Mouse (Mus musculus) forebrain, embryonic 14.5 days (tissue): Measurements from ENCODE around the gene Olfm3. TPM values are rescaled to one million over a fixed set of nuclear protein-coding genes. Genes with fewer than 3 reads are reported as not detected.

ENCODE experiments used
- ATAC-seq: fragments of 200-750 bp; cut with Nextera tagmentation; 2 replicates; pipeline ENCODE4 v1.8.0; 2017; ENCODE audit warnings: mild to moderate bottlenecking, moderate library complexity
- DNase-seq: peaks from one replicate; pipeline ENCODE4 v3.0.0-alpha.2; 2015; ENCODE audit warnings: low spot score
- H3K27ac ChIP-seq: fragments of 300-500 bp; sonication (generic); 2 replicates; pipeline ENCODE4 v1.5.1; 2014; ENCODE audit warnings: low read depth, mild to moderate bottlenecking, control low read depth, low read length, moderate library complexity
- H3K27me3 ChIP-seq: fragments of 300-500 bp; sonication (generic); replicated peaks from 2 replicates; pipeline ENCODE4 v1.6.1; 2014; ENCODE audit warnings: low read length, control low read depth, mixed read lengths; ENCODE audit not compliant: control insufficient read depth, insufficient read depth
- H3K36me3 ChIP-seq: fragments of 300-500 bp; sonication (generic); 2 replicates; pipeline ENCODE4 v1.6.1; 2014; ENCODE audit warnings: low read length, control low read depth; ENCODE audit not compliant: control insufficient read depth, insufficient read depth
- H3K4me1 ChIP-seq: fragments of 300-500 bp; sonication (generic); 2 replicates; pipeline ENCODE4 v1.6.1; 2014; ENCODE audit warnings: antibody characterized with exemption, low read length, control low read depth; ENCODE audit not compliant: control insufficient read depth, insufficient read depth
- H3K4me2 ChIP-seq: fragments of 300-500 bp; sonication (generic); 2 replicates; pipeline ENCODE4 v1.6.1; 2014; ENCODE audit warnings: mild to moderate bottlenecking, control low read depth, low read length
- H3K4me3 ChIP-seq: fragments of 300-500 bp; sonication (generic); 2 replicates; pipeline ENCODE4 v1.5.1; 2014; ENCODE audit warnings: low read depth, low read length, control low read depth
- H3K9ac ChIP-seq: fragments of 300-500 bp; sonication (generic); 2 replicates; pipeline ENCODE4 v1.6.1; 2014; ENCODE audit warnings: mild to moderate bottlenecking, low read length, control low read depth, moderate library complexity
- H3K9me3 ChIP-seq: fragments of 300-500 bp; sonication (generic); replicated peaks from 2 replicates; pipeline ENCODE4 v1.6.1; 2016; ENCODE audit warnings: low read length, control low read depth, mixed read lengths; ENCODE audit not compliant: control insufficient read depth
- WGBS: fragments of 180-500 bp; shearing (Covaris S2); extraction: QIAGEN DNeasy Blood & Tissue Kit; methylation state at CpG from one replicate; pipeline ENCODE4 v1.1.7; 2014; 5-methylcytosine and 5-hydroxymethylcytosine counted together
- polyA plus RNA-seq: library from polyadenylated mRNA; unstranded; fragments of >200 nt; fragmentation: Nextera tagmentation; extraction: Ambion mirVana; gene quantifications from 2 replicates; pipeline ENCODE4 v1.2.1, GENCODE M21; 2014

The Olfm3 gene
- polyA plus RNA-seq, 1 experiment from 2014 or later: 4.4 TPM

DNA sequence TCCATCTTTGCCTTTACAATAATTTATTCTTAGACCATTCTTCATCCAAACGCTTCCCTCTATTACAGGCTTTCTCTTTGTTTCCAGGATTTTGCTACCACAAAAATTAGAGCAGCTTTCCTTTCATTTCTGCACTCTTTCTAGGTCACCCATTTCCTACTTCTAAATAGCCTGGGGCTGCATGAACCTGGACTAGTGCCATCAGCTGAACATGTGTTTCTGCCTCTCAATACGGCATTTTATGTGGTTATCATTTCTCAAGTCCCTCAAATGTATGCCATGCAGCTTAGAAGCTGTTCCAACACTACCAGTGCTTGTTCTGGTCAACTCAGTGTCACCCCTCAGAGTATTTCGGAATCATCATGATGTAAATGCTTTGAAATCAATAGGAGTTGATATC is 191.6 kb downstream of the Olfm3 start:
- no peaks in the 10 kb centered on the region for H3K27me3 ChIP-seq
- H3K9me3 ChIP-seq: no peaks in the 10 kb centered on the region
- no peak overlapping the region for H3K4me3 ChIP-seq
- H3K27ac ChIP-seq: no peak overlapping the region
- no peak overlapping the region for H3K9ac ChIP-seq
- H3K4me2 ChIP-seq: no peak overlapping the region
- WGBS: 58% methylated on average over 3 of the region's 3 CpGs
- DNase-seq (no peak), ATAC-seq (no peak)
- H3K36me3 ChIP-seq: no peaks in the 10 kb centered on the region
- H3K4me1 ChIP-seq: no peaks in the 10 kb centered on the region

DNA sequence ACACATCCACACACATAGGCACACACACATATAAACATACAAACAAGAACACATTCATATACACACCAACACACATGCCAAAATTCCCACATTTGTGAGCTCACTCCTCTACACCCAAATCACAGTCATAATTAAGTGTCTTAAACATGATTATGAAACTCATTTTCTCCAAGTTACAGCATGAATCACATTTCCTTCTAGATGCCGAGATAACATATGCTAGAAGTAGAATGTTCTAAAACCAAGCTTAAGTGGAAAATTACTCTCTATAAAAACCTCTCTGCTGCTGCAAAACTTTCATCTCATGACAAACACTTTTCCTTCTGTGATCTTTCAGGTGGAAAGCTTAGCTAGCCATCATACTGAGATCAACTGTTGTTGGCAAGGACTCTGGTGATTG is 195.7 kb downstream of the Olfm3 start:
- Histone ChIP-seq H3K36me3 (no peaks in the 10 kb centered on the region), H3K4me3 (no peak overlapping the region), H3K27me3 (no peaks in the 10 kb centered on the region), H3K27ac (no peak overlapping the region), H3K4me1 (no peaks in the 10 kb centered on the region), H3K9ac (no peak overlapping the region), H3K9me3 (no peaks in the 10 kb centered on the region), H3K4me2 (no peak overlapping the region)
- DNase-seq: no peak
- no peak for ATAC-seq
- 83% methylated on average over 1 of the region's 1 CpGs for WGBS

DNA sequence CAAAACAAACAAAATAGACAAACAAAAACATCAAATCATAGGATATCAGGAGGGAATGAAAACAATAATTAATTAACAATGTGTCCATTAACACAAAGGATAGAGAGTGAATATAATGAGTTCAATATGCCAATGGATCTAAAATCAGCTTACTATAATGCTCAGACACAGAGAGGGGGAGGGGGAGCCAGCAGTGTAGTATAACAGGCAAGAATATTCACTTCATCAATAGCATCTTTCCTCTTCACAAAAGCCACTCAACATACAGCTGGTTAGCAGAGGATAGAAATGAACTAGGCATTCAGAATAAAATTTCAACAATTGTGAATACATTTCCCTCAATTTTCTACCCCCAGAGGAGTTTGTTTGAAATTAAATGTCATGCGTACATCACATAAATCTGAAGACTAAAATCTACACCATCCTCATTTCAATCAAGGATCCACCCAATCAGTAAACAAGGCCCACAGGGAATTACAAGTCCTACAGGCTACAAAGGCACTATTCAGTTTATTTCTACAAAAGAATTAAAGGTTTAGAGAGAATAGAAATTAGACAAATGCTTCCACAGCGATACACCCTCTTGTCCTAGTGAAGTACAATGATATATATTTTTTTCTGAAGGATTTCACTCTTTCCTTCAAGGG is 200.4 kb downstream of the Olfm3 start:
- no peak overlapping the region for H3K4me2 ChIP-seq

DNA sequence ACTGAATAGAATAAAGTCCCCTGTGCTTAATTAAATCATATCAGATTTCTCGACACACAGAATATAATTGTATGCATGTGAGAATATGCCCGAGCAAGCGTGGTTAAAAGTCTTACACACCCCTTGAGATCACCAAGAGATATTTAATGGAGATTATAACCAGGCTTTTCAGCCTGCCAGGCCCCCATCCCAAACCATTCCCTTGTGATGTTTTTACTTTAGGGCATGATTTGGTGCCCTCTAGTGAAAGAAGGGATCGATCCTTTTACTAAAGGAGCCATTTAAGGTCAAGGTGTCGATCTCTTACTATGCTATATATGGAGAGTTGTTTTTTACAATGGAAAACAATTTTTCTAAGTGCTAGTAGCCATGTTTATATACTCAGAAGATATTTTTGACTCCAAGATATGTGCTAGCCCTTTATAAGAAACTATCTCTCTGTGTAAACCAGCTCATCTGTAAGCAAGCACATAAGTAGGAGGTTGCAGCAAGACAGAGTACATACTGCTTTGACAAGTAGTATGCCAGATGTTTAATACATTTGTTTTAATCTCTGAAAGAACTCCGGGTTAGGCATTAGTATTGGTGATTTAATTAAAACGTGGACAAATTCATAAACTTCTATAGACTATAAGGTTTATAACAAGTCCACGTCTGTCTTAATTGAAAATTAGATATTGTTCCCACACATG is 201.1 kb downstream of the Olfm3 start:
- peak; percentile 61; the same call in 1 of the 2 replicates for ATAC-seq
- no peaks in the 10 kb centered on the region for H3K4me1 ChIP-seq
- H3K36me3 ChIP-seq: no peaks in the 10 kb centered on the region
- 36% methylated on average over 8 of the region's 8 CpGs for WGBS
- H3K27ac ChIP-seq: no peak overlapping the region
- H3K27me3 ChIP-seq: no peaks in the 10 kb centered on the region
- H3K4me3 ChIP-seq: no peak overlapping the region
- H3K9ac ChIP-seq: no peak overlapping the region
- no peaks in the 10 kb centered on the region for H3K9me3 ChIP-seq
- H3K4me2 ChIP-seq: no peak overlapping the region
- DNase-seq: peak; percentile 55

More for the DNA sequence above, 200.4 kb downstream of the Olfm3 start:
- H3K4me1 ChIP-seq: no peaks in the 10 kb centered on the region
- no peaks in the 10 kb centered on the region for H3K36me3 ChIP-seq
- 66% methylated on average over 2 of the region's 2 CpGs for WGBS
- H3K27ac ChIP-seq: no peak overlapping the region
- no peaks in the 10 kb centered on the region for H3K27me3 ChIP-seq
- DNase-seq (no peak), ATAC-seq (peak; percentile 63; the same call in 1 of the 2 replicates)
- H3K9me3 ChIP-seq: no peaks in the 10 kb centered on the region
- H3K4me3 ChIP-seq: no peak overlapping the region
- no peak overlapping the region for H3K9ac ChIP-seq

DNA sequence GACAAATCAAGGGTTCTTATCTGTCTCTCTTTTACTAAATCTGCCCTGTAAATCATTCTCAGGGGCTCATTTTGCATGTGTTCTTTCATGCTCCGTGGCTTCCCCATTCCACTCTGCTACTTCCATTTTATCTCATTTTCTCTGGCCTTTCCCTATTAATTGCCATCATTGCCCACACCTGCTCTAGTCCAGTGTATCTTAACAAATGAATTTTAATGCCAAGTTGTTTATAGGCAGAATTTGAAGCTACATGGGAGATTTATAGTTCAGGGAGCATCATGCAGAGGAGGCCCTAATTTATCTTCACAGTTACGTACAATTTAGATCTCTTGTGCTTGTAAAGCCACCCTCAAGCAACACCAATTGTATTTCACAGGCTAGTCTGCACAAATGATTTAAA is 241.8 kb downstream of the Olfm3 start:
- 75% methylated on average over 2 of the region's 2 CpGs for WGBS
- no peaks in the 10 kb centered on the region for H3K27me3 ChIP-seq
- no peak overlapping the region for H3K9ac ChIP-seq
- H3K4me2 ChIP-seq: no peak overlapping the region
- no peaks in the 10 kb centered on the region for H3K9me3 ChIP-seq
- H3K27ac ChIP-seq: no peak overlapping the region
- H3K4me3 ChIP-seq: no peak overlapping the region
- no peaks in the 10 kb centered on the region for H3K4me1 ChIP-seq
- no peak for DNase-seq
- no peak for ATAC-seq
- no peaks in the 10 kb centered on the region for H3K36me3 ChIP-seq

DNA sequence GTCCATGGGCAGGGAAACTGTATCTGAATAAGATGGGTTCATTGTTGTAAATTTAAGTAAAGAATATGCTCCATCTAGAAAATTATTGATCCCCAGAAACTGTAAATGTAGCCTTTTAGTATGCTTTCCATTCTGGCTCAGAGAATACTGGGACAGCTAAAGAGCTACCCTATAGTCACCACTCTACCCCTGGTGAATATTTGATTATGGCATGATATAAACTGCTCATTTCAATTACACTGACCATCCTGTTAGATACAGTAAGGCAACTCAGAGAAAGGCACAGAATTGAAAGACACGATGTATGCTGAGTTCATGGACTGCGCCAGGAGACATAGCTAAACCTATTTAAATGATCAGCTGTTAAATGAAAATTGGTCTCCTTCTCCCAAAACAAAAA is 242.4 kb downstream of the Olfm3 start:
- Histone ChIP-seq H3K4me3 (no peak overlapping the region), H3K9ac (no peak overlapping the region), H3K4me1 (no peaks in the 10 kb centered on the region), H3K27ac (no peak overlapping the region), H3K36me3 (no peaks in the 10 kb centered on the region), H3K27me3 (no peaks in the 10 kb centered on the region), H3K4me2 (no peak overlapping the region), H3K9me3 (no peaks in the 10 kb centered on the region)
- no peak for DNase-seq
- ATAC-seq: no peak
- WGBS: 92% methylated on average over 2 of the region's 2 CpGs

DNA sequence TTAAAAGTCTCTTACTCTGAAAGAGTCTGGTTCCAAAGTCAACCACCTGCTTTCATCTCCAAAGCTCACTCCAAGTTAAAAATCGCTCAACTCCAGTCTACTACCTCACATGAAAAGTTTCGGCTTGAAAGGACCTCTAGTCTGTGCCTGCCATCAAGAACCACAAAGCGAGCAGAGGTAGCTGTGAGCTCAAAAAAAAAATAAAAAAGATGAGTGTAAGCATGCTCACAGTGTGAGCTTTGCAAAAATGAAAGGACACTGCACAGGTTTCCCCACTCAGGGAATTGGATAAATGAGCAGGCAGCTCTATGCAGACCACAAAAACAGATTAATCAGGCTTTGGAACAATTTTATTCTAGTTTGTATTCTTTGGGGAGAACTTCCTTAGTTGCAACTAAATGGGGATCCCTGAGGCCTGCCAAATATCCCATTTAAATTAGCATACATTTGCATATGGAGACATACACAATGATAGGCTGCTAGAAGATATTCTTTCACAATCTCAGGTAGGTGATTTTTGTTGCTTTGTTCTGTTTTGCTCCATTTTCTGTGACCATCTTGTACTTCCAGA is 255.1 kb downstream of the Olfm3 start:
- H3K36me3 ChIP-seq: no peaks in the 10 kb centered on the region
- DNase-seq (peak; percentile 32), ATAC-seq (no peak)
- no peak overlapping the region for H3K4me2 ChIP-seq
- WGBS: 53% methylated on average over 3 of the region's 3 CpGs
- H3K4me3 ChIP-seq: no peak overlapping the region
- H3K9me3 ChIP-seq: no peaks in the 10 kb centered on the region
- H3K4me1 ChIP-seq: no peaks in the 10 kb centered on the region
- no peaks in the 10 kb centered on the region for H3K27me3 ChIP-seq
- H3K9ac ChIP-seq: no peak overlapping the region
- no peak overlapping the region for H3K27ac ChIP-seq

DNA sequence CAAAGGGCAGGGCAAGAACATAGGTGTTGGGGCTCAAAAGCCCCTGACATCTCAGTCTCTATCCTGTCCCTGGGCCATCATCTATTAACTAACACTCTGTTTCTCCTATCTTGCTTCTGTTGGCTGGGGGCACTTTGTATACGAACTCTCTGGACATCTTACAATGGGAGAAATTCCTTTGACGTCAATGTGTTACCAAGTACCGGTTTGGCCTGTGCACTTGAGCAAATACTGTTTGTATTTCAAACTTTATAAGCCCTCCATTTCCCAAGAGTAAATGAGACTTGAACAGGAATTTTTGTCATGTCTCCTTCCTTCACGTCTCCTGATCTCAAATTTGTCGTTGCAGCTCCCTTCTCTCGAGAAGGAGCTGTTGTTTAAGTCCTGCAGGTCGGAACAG is 270.7 kb downstream of the Olfm3 start:
- no peaks in the 10 kb centered on the region for H3K9me3 ChIP-seq
- H3K9ac ChIP-seq: no peak overlapping the region
- H3K4me2 ChIP-seq: no peak overlapping the region
- no peak for DNase-seq
- H3K27me3 ChIP-seq: no peaks in the 10 kb centered on the region
- WGBS: 87% methylated on average over 7 of the region's 7 CpGs
- no peak overlapping the region for H3K27ac ChIP-seq
- no peaks in the 10 kb centered on the region for H3K4me1 ChIP-seq
- H3K4me3 ChIP-seq: no peak overlapping the region
- ATAC-seq: no peak
- H3K36me3 ChIP-seq: no peaks in the 10 kb centered on the region
